Mouse (Mus musculus) spleen, adult 2 months (tissue): ENCODE data around the gene Pax4.

ENCODE experiments used
- CTCF ChIP-seq: fragments of 200-500 bp; IDR thresholded peaks from 2 replicates; pipeline ENCODE4 v1.5.1; 2011; ENCODE audit warnings: mild to moderate bottlenecking, inconsistent platforms; ENCODE audit not compliant: insufficient read depth, insufficient read length, insufficient replicate concordance; ENCODE audit errors: extremely low read depth
- POLR2A ChIP-seq: fragments of 200-500 bp; IDR thresholded peaks from 2 replicates; pipeline ENCODE4 v1.6.1; 2011; ENCODE audit warnings: low read depth, low read length, inconsistent platforms

GRCm38 (mm10) chr6:28430795-28431537, 18.2 kb downstream of the Pax4 start:
- TF ChIP-seq CTCF (no peak), POLR2A (no peak)
